Mouse (Mus musculus) forebrain, embryonic 15.5 days (tissue): Measurements from ENCODE around the gene Srarp. TPM values are rescaled to one million over a fixed set of nuclear protein-coding genes. Genes with fewer than 3 reads are reported as not detected.

Experiments used
- ATAC-seq: fragments of 200-750 bp; cut with Nextera tagmentation; replicated peaks from 2 replicates; pipeline ENCODE4 v1.8.0; 2017; ENCODE audit warnings: mild to moderate bottlenecking, moderate TSS enrichment, moderate library complexity
- H3K27ac ChIP-seq: fragments of 300-500 bp; sonication (generic); replicated peaks from 2 replicates; pipeline ENCODE4 v1.5.1; 2015; ENCODE audit warnings: mild to moderate bottlenecking, inconsistent platforms
- H3K27me3 ChIP-seq: fragments of 300-500 bp; sonication (generic); 2 replicates; pipeline ENCODE4 v1.6.1; 2015; ENCODE audit warnings: inconsistent platforms
- H3K36me3 ChIP-seq: fragments of 300-500 bp; sonication (generic); 2 replicates; pipeline ENCODE4 v1.6.1; 2015; ENCODE audit warnings: mild to moderate bottlenecking, inconsistent platforms
- H3K4me1 ChIP-seq: fragments of 300-500 bp; sonication (generic); 2 replicates; pipeline ENCODE4 v1.6.1; 2015; ENCODE audit warnings: inconsistent platforms
- H3K4me2 ChIP-seq: fragments of 300-500 bp; sonication (generic); replicated peaks from 2 replicates; pipeline ENCODE4 v1.6.1; 2015; ENCODE audit warnings: mild to moderate bottlenecking, inconsistent platforms
- H3K4me3 ChIP-seq: fragments of 300-500 bp; sonication (generic); 2 replicates; pipeline ENCODE4 v1.5.1; 2015; ENCODE audit warnings: mild to moderate bottlenecking, inconsistent platforms
- H3K9ac ChIP-seq: fragments of 300-500 bp; sonication (generic); replicated peaks from 2 replicates; pipeline ENCODE4 v1.6.1; 2015; ENCODE audit warnings: mild to moderate bottlenecking, inconsistent platforms
- H3K9me3 ChIP-seq: fragments of 300-500 bp; sonication (generic); 2 replicates; pipeline ENCODE4 v1.6.1; 2016; ENCODE audit warnings: inconsistent platforms
- WGBS: fragments of 180-500 bp; shearing (Covaris S2); methylation state at CpG from one replicate; pipeline ENCODE4 v1.1.7; 2015; ENCODE audit warnings: mixed read lengths; 5-methylcytosine and 5-hydroxymethylcytosine counted together
- polyA plus RNA-seq: library from polyadenylated mRNA; unstranded; fragments of >200 nt; fragmentation: Nextera tagmentation; extraction: Ambion mirVana; gene quantifications from 2 replicates; pipeline ENCODE4 v1.2.1, GENCODE M21; 2015

Gene Srarp
- polyA plus RNA-seq, 1 experiment from 2014 or later: not detected

- Histone ChIP-seq H3K27me3 (no peaks in the 10 kb centered on the region), H3K9me3 (no peaks in the 10 kb centered on the region), H3K9ac (no peak overlapping the region), H3K36me3 (no peaks in the 10 kb centered on the region), H3K4me2 (no peak overlapping the region), H3K27ac (no peak overlapping the region), H3K4me3 (no peak overlapping the region), H3K4me1 (no peaks in the 10 kb centered on the region)
- WGBS: 75% methylated on average over 12 of the region's 12 CpGs
- ATAC-seq: no peak
Measured at GRCm38 (mm10) chr4:141397861-141398260, 38.0 kb downstream of the Srarp start.

- Histone ChIP-seq H3K36me3 (no peaks in the 10 kb centered on the region), H3K4me1 (no peaks in the 10 kb centered on the region), H3K27me3 (no peaks in the 10 kb centered on the region), H3K4me2 (no peak overlapping the region; the same call in 1 of the 2 replicates), H3K9ac (no peak overlapping the region), H3K4me3 (no peak overlapping the region), H3K9me3 (no peaks in the 10 kb centered on the region), H3K27ac (no peak overlapping the region)
- 21% methylated on average over 16 of the region's 16 CpGs for WGBS
- ATAC-seq: no peak
Measured at GRCm38 (mm10) chr4:141394751-141395150, 41.2 kb downstream of the Srarp start.

- no peaks in the 10 kb centered on the region for H3K27me3 ChIP-seq
- H3K9ac ChIP-seq: no peak overlapping the region
- ATAC-seq: no peak
- WGBS: 77% methylated on average over 12 of the region's 12 CpGs
- no peaks in the 10 kb centered on the region for H3K36me3 ChIP-seq
- H3K4me3 ChIP-seq: no peak overlapping the region
- no peaks in the 10 kb centered on the region for H3K9me3 ChIP-seq
- H3K27ac ChIP-seq: no peak overlapping the region
- no peaks in the 10 kb centered on the region for H3K4me1 ChIP-seq
- H3K4me2 ChIP-seq: no peak overlapping the region
Measured at GRCm38 (mm10) chr4:141391293-141391692, 44.6 kb downstream of the Srarp start.

GRCm38 (mm10) chr4:141389366-141390150, 46.3 kb downstream of the Srarp start:
- Histone ChIP-seq H3K4me1 (no peaks in the 10 kb centered on the region), H3K27me3 (peaks cover 2% of the 10 kb centered on the region; the same call in 1 of the 2 replicates), H3K4me2 (no peak overlapping the region), H3K9ac (no peak overlapping the region), H3K36me3 (no peaks in the 10 kb centered on the region), H3K4me3 (no peak overlapping the region), H3K9me3 (no peaks in the 10 kb centered on the region), H3K27ac (no peak overlapping the region)
- no peak for ATAC-seq
- WGBS: 74% methylated on average over 18 of the region's 18 CpGs

GRCm38 (mm10) chr4:141387933-141388332, 48.0 kb downstream of the Srarp start:
- no peaks in the 10 kb centered on the region for H3K9me3 ChIP-seq
- no peaks in the 10 kb centered on the region for H3K4me1 ChIP-seq
- no peak overlapping the region for H3K4me3 ChIP-seq
- no peak overlapping the region for H3K4me2 ChIP-seq
- ATAC-seq: no peak
- H3K9ac ChIP-seq: no peak overlapping the region
- H3K36me3 ChIP-seq: no peaks in the 10 kb centered on the region
- H3K27me3 ChIP-seq: peaks cover 18% of the 10 kb centered on the region
- 70% methylated on average over 5 of the region's 5 CpGs for WGBS
- no peak overlapping the region for H3K27ac ChIP-seq

- H3K27ac ChIP-seq: no peak overlapping the region
- no peaks in the 10 kb centered on the region for H3K9me3 ChIP-seq
- H3K36me3 ChIP-seq: no peaks in the 10 kb centered on the region
- H3K9ac ChIP-seq: no peak overlapping the region
- H3K4me2 ChIP-seq: no peak overlapping the region
- WGBS: 19% methylated on average over 5 of the region's 5 CpGs
- peaks cover 23% of the 10 kb centered on the region for H3K27me3 ChIP-seq
- H3K4me1 ChIP-seq: peaks cover 6% of the 10 kb centered on the region
- ATAC-seq: peak; percentile 14; the same call in 1 of the 2 replicates
- H3K4me3 ChIP-seq: no peak overlapping the region
Measured at GRCm38 (mm10) chr4:141387093-141387784, 48.7 kb downstream of the Srarp start.

- Histone ChIP-seq H3K4me2 (no peak overlapping the region), H3K36me3 (no peaks in the 10 kb centered on the region), H3K9ac (no peak overlapping the region), H3K4me1 (peaks cover 9% of the 10 kb centered on the region), H3K9me3 (no peaks in the 10 kb centered on the region), H3K27me3 (peaks cover 33% of the 10 kb centered on the region), H3K4me3 (no peak overlapping the region), H3K27ac (no peak overlapping the region)
- no peak for ATAC-seq
- WGBS: 67% methylated on average over 7 of the region's 7 CpGs
Measured at GRCm38 (mm10) chr4:141386150-141386549, 49.8 kb downstream of the Srarp start.

- Histone ChIP-seq H3K4me1 (peaks cover 9% of the 10 kb centered on the region), H3K4me3 (no peak overlapping the region), H3K27ac (no peak overlapping the region), H3K4me2 (no peak overlapping the region), H3K9ac (no peak overlapping the region), H3K9me3 (no peaks in the 10 kb centered on the region), H3K36me3 (no peaks in the 10 kb centered on the region), H3K27me3 (peaks cover 36% of the 10 kb centered on the region)
- ATAC-seq: no peak
- WGBS: 3% methylated on average over 7 of the region's 7 CpGs
Measured at GRCm38 (mm10) chr4:141385275-141385674, 50.6 kb downstream of the Srarp start.

Other genes with a start within 250 kb of the Srarp start
- gene Rsg1, start 222.1 kb downstream of the Srarp start, polyA plus RNA-seq: 8.4 and 10.9 TPM in 2 replicates
- gene Arhgef19, start 196.6 kb downstream of the Srarp start, polyA plus RNA-seq: 1.3 TPM in 2 replicates
- 1.0 and 1.1 TPM in 2 replicates for gene Epha2, start 134.9 kb downstream of the Srarp start, polyA plus RNA-seq
- 12.1 and 13.8 TPM in 2 replicates for gene Fam131c, start 67.9 kb downstream of the Srarp start, polyA plus RNA-seq
- gene Clcnka, start 37.4 kb downstream of the Srarp start, polyA plus RNA-seq: not detected in 2 replicates
- gene Clcnkb, start 20.1 kb downstream of the Srarp start, polyA plus RNA-seq: not detected in 2 replicates
- 0.09 TPM in 1 of 2 replicates, not detected in the other for gene Hspb7, start 15.3 kb downstream of the Srarp start, polyA plus RNA-seq
- gene Zbtb17, start 8.5 kb upstream of the Srarp start, polyA plus RNA-seq: 61.8 and 65.6 TPM in 2 replicates
- gene Spen, start 102.5 kb upstream of the Srarp start, polyA plus RNA-seq: 18.5 and 18.9 TPM in 2 replicates
- 17.4 and 22.6 TPM in 2 replicates for gene Fblim1, start 170.0 kb upstream of the Srarp start, polyA plus RNA-seq
- gene Tmem82, start 182.5 kb upstream of the Srarp start, polyA plus RNA-seq: 0.17 TPM in 2 replicates
- gene Slc25a34, start 187.7 kb upstream of the Srarp start, polyA plus RNA-seq: 0.06 and 0.14 TPM in 2 replicates
- 7.6 TPM in 2 replicates for gene Plekhm2, start 228.8 kb upstream of the Srarp start, polyA plus RNA-seq
- gene Rsc1a1, start 249.5 kb upstream of the Srarp start, polyA plus RNA-seq: not detected in 2 replicates